Mouse (Mus musculus) testis, adult 2 months (tissue): ENCODE results near the gene Gzmm. TPM values are rescaled to one million over a fixed set of nuclear protein-coding genes. Genes with fewer than 3 reads are reported as not detected.

Experiments
- H3K27ac ChIP-seq: fragments of 200-500 bp; 2 replicates; pipeline ENCODE4 v1.5.1; 2012; ENCODE audit warnings: low read depth, low read length; ENCODE audit not compliant: control insufficient read depth, insufficient read depth
- H3K27me3 ChIP-seq: fragments of 200-500 bp; 2 replicates; pipeline ENCODE4 v1.6.1; 2012; ENCODE audit warnings: mild to moderate bottlenecking, low read length, moderate library complexity; ENCODE audit not compliant: control insufficient read depth, insufficient read depth
- H3K36me3 ChIP-seq: fragments of 200-500 bp; 2 replicates; pipeline ENCODE4 v1.6.1; 2012; ENCODE audit warnings: mild to moderate bottlenecking, low read length; ENCODE audit not compliant: control insufficient read depth, insufficient read depth
- H3K4me1 ChIP-seq: fragments of 200-500 bp; 2 replicates; pipeline ENCODE4 v1.6.1; 2012; ENCODE audit warnings: low read length; ENCODE audit not compliant: control insufficient read depth, insufficient read depth
- H3K4me3 ChIP-seq: fragments of 200-500 bp; 2 replicates; pipeline ENCODE4 v1.5.1; 2012; ENCODE audit warnings: low read depth, mild to moderate bottlenecking, low read length, moderate library complexity, mixed read lengths; ENCODE audit not compliant: control insufficient read depth
- CTCF ChIP-seq: fragments of 200-500 bp; IDR thresholded peaks from 2 replicates; pipeline ENCODE4 v1.5.1; 2012; ENCODE audit warnings: low read depth, mild to moderate bottlenecking, inconsistent platforms, low read length, moderate library complexity; ENCODE audit not compliant: control insufficient read depth, insufficient read depth, insufficient replicate concordance
- POLR2A ChIP-seq: fragments of 200-500 bp; IDR thresholded peaks from 2 replicates; pipeline ENCODE4 v1.6.1; 2012; ENCODE audit warnings: low read depth, mild to moderate bottlenecking, inconsistent platforms, low read length, moderate library complexity; ENCODE audit not compliant: control insufficient read depth
- polyA plus RNA-seq: library from polyadenylated mRNA; depleted of rRNA; stranded (reverse); fragments of >200 nt; gene quantifications from 2 replicates; pipeline ENCODE4 v1.2.3, GENCODE M21; 2012; rRNA removed

Gzmm gene
- polyA plus RNA-seq, 1 experiment, result 0.33 TPM

DNA sequence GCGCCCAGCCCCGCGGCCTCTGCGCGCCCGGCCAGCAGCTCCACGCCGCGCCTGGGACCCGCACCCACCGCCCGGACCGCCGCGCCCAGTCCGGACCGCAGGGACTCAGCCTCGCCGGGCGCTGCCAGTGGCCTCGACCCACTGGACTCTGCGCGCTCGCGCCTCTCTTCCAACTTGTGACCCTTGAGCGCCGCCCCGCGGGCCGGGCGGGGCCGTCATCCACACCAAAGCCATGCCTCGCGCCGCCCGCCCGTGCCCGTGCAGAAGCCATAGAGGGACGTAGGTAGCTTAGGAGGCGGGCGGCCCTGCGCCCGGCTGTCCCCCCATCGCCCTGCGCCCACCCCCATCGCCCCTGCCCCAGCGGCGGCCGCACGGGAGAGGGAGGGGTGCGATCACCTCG is 46.5 kb downstream of the Gzmm start:
- Histone ChIP-seq H3K27ac (no peak overlapping the region), H3K36me3 (no peaks in the 10 kb centered on the region), H3K4me3 (peak overlapping the region; percentile 33), H3K27me3 (no peaks in the 10 kb centered on the region), H3K4me1 (peaks cover 23% of the 10 kb centered on the region)
- TF ChIP-seq CTCF, result no peak
- TF ChIP-seq POLR2A, result no peak

DNA sequence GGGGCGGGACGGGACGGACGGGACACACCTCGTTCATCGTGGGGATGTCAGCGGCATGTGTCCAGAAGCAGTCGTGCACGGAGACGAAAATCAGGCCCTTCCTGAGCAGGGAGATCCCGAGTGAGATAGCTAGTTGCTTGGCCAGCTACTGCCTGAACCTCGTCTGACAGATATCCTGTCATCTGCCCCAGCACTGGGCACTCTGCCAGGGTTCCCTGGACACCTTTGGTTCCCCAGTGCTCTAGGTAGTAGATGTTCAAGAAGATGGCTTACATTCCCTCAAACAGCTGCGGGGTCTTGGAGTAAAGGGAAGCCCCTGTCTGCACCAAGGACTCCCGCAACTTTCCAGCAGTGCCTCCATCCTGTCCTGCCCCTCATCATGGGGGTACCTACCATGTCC is 47.9 kb downstream of the Gzmm start:
- H3K4me3 ChIP-seq, result no peak overlapping the region
- H3K27ac ChIP-seq, result no peak overlapping the region
- H3K36me3 ChIP-seq, result no peaks in the 10 kb centered on the region; the same call in none of the 2 replicates
- TF ChIP-seq CTCF, result no peak
- TF ChIP-seq POLR2A, result no peak
- no peaks in the 10 kb centered on the region for H3K27me3 ChIP-seq
- peaks cover 23% of the 10 kb centered on the region for H3K4me1 ChIP-seq

GRCm38 (mm10) chr10:79738259-79738658 is 49.4 kb downstream of the Gzmm start:
- H3K27ac ChIP-seq, result no peak overlapping the region
- no peaks in the 10 kb centered on the region; the same call in none of the 2 replicates for H3K36me3 ChIP-seq
- TF ChIP-seq CTCF (peak; percentile 66; the same call in 1 of the 2 replicates), POLR2A (no peak)
- H3K27me3 ChIP-seq, result no peaks in the 10 kb centered on the region
- no peak overlapping the region for H3K4me3 ChIP-seq
- peaks cover 23% of the 10 kb centered on the region for H3K4me1 ChIP-seq

- H3K27me3 ChIP-seq, result no peaks in the 10 kb centered on the region
- no peak overlapping the region for H3K4me3 ChIP-seq
- no peak overlapping the region for H3K27ac ChIP-seq
- peaks cover 23% of the 10 kb centered on the region for H3K4me1 ChIP-seq
- TF ChIP-seq POLR2A (no peak), CTCF (no peak)
- no peaks in the 10 kb centered on the region; the same call in none of the 2 replicates for H3K36me3 ChIP-seq
Observed at GRCm38 (mm10) chr10:79739234-79739633, 50.4 kb downstream of the Gzmm start.

- H3K4me1 ChIP-seq, result peaks cover 16% of the 10 kb centered on the region
- TF ChIP-seq POLR2A (no peak), CTCF (0 out of 2 replicates have a peak, but pooled peaks have one; percentile 4)
- no peak overlapping the region for H3K4me3 ChIP-seq
- H3K27me3 ChIP-seq, result no peaks in the 10 kb centered on the region
- H3K36me3 ChIP-seq, result no peaks in the 10 kb centered on the region; the same call in none of the 2 replicates
- no peak overlapping the region for H3K27ac ChIP-seq
Observed at GRCm38 (mm10) chr10:79740863-79741262, 52.0 kb downstream of the Gzmm start.

DNA sequence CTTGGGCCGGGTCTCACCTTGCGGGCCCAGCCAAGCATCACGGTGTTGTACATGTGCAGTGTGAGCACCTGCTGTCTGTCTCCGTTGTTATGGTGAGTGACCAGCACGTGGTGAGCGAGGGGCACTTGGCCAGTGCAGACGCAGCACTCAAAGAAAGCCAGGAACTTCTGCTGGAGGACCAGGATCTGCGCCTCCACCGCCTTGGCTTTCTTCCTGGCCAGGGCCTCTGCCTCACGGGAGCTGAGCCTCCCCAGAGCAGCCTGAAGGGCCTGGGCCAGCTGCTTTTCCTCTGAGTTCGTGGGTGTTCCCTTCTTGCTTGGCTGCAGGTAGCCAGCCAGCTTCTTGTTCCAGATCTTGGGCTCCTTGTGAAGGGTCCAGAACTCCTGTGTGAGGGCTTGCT is 54.3 kb downstream of the Gzmm start:
- TF ChIP-seq POLR2A (no peak), CTCF (no peak)
- Histone ChIP-seq H3K27me3 (no peaks in the 10 kb centered on the region), H3K27ac (no peak overlapping the region), H3K36me3 (no peaks in the 10 kb centered on the region; the same call in none of the 2 replicates), H3K4me1 (peaks cover 5% of the 10 kb centered on the region), H3K4me3 (no peak overlapping the region)

- no peaks in the 10 kb centered on the region; the same call in none of the 2 replicates for H3K36me3 ChIP-seq
- peaks cover 4% of the 10 kb centered on the region for H3K4me1 ChIP-seq
- TF ChIP-seq POLR2A (no peak), CTCF (no peak)
- H3K27me3 ChIP-seq, result no peaks in the 10 kb centered on the region
- no peak overlapping the region for H3K27ac ChIP-seq
- no peak overlapping the region for H3K4me3 ChIP-seq
Observed at GRCm38 (mm10) chr10:79743650-79744365, 55.0 kb downstream of the Gzmm start.

Other genes starting within 250 kb of the Gzmm start
- not detected in 2 replicates for gene Vmn2r83, start 220.3 kb upstream of the Gzmm start, polyA plus RNA-seq
- gene Plpp2, start 155.2 kb upstream of the Gzmm start, polyA plus RNA-seq, result 4.1 and 5.1 TPM in 2 replicates
- 25.1 and 28.0 TPM in 2 replicates for gene Mier2, start 133.8 kb upstream of the Gzmm start, polyA plus RNA-seq
- gene Theg, start 101.7 kb upstream of the Gzmm start, polyA plus RNA-seq, result 407 and 425 TPM in 2 replicates
- gene C2cd4c, start 75.0 kb upstream of the Gzmm start, polyA plus RNA-seq, result 0.91 and 1.5 TPM in 2 replicates
- 4.5 and 5.8 TPM in 2 replicates for gene Shc2, start 51.1 kb upstream of the Gzmm start, polyA plus RNA-seq
- gene Odf3l2, start 43.3 kb upstream of the Gzmm start, polyA plus RNA-seq, result not detected in 2 replicates
- gene Madcam1, start 24.5 kb upstream of the Gzmm start, polyA plus RNA-seq, result not detected in 2 replicates
- gene Tpgs1, start 19.7 kb upstream of the Gzmm start, polyA plus RNA-seq, result 33.9 and 36.7 TPM in 2 replicates
- 855 and 952 TPM in 2 replicates for gene Cdc34, start 6.8 kb upstream of the Gzmm start, polyA plus RNA-seq
- gene Bsg, start 15.5 kb downstream of the Gzmm start, polyA plus RNA-seq, result 849 and 920 TPM in 2 replicates
- gene Hcn2, start 27.6 kb downstream of the Gzmm start, polyA plus RNA-seq, result 0.69 and 0.88 TPM in 2 replicates
- 30.6 and 32.5 TPM in 2 replicates for gene Polrmt, start 57.6 kb downstream of the Gzmm start, polyA plus RNA-seq
- 0.28 and 0.53 TPM in 2 replicates for gene Fgf22, start 66.1 kb downstream of the Gzmm start, polyA plus RNA-seq
- gene Rnf126, start 77.9 kb downstream of the Gzmm start, polyA plus RNA-seq, result 989 and 1,153 TPM in 2 replicates
- 13.8 and 16.1 TPM in 2 replicates for gene Fstl3, start 88.3 kb downstream of the Gzmm start, polyA plus RNA-seq
- 0.11 TPM in 1 of 2 replicates, not detected in the other for gene Prss57, start 101.9 kb downstream of the Gzmm start, polyA plus RNA-seq
- 8.1 and 9.1 TPM in 2 replicates for gene Palm, start 104.6 kb downstream of the Gzmm start, polyA plus RNA-seq
- 0.27 and 0.36 TPM in 2 replicates for gene Misp, start 132.0 kb downstream of the Gzmm start, polyA plus RNA-seq
- gene Ptbp1, start 165.4 kb downstream of the Gzmm start, polyA plus RNA-seq, result 125 and 126 TPM in 2 replicates
- gene Prtn3, start 185.5 kb downstream of the Gzmm start, polyA plus RNA-seq, result 0.72 and 0.90 TPM in 2 replicates
- gene Plppr3, start 185.6 kb downstream of the Gzmm start, polyA plus RNA-seq, result 1.6 and 2.7 TPM in 2 replicates
- gene Elane, start 197.2 kb downstream of the Gzmm start, polyA plus RNA-seq, result 0.11 and 0.22 TPM in 2 replicates
- 18.0 and 33.8 TPM in 2 replicates for gene Cfd, start 201.8 kb downstream of the Gzmm start, polyA plus RNA-seq
- gene Med16, start 219.9 kb downstream of the Gzmm start, polyA plus RNA-seq, result 163 and 181 TPM in 2 replicates
- gene Gm26602, start 221.8 kb downstream of the Gzmm start, polyA plus RNA-seq, result not detected in 2 replicates
- gene Kiss1r, start 228.0 kb downstream of the Gzmm start, polyA plus RNA-seq, result 0.75 and 0.99 TPM in 2 replicates
- gene R3hdm4, start 232.2 kb downstream of the Gzmm start, polyA plus RNA-seq, result 15.0 and 15.2 TPM in 2 replicates
- gene Arid3a, start 238.0 kb downstream of the Gzmm start, polyA plus RNA-seq, result 59.5 and 65.0 TPM in 2 replicates